ENCODE assay signal across 8 mouse cellular contexts in the genomic region with DNA sequence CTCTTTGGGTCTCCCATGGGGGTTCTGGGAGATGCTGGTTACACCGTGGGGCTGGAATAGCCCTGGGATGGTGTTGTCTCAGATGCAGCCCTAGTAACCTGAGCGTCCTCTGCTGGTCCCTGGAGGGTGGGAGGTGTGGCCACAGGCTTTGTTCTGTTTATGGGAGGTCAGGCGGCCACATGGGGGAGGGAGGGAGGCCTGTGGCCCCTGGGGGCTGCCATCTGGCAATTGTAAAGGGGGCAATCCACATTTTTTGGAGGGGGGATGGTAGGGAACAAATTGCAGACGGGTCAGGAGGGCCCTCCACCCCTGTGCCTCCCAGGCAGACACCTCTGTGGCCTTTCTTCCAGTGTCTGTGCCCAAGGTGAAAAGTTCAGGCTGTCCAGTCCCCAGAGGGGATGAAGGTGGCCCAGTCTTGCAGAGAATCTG. TPM values are rescaled to one million over a fixed set of nuclear protein-coding genes. Genes with fewer than 3 reads are reported as not detected.
DNase-seq lines count a peak whose midpoint lies in the region; ATAC-seq lines count a peak whose summit lies in the region.

No protein-coding gene starts in this region.

- no peak overlapping the region for H3K4me3 ChIP-seq in kidney, embryonic 14.5 days (ENCODE audit: low read length)
- H3K4me3 ChIP-seq in embryonic facial prominence, embryonic 13.5 days: no peak overlapping the region; the same call in 1 of the 2 replicates
- H3K4me3 ChIP-seq in kidney, embryonic 16.5 days (ENCODE audit: low read length): no peak overlapping the region
- H3K4me3 ChIP-seq in neural tube, embryonic 11.5 days (ENCODE audit: low read depth, low read length): no peak overlapping the region

- peaks cover 72% of the 10 kb centered on the region for H3K4me1 ChIP-seq in kidney, embryonic 14.5 days (ENCODE audit: control insufficient read depth, insufficient read depth, low read length)
- peaks cover 83% of the 10 kb centered on the region for H3K4me1 ChIP-seq in embryonic facial prominence, embryonic 13.5 days
- peaks cover 82% of the 10 kb centered on the region for H3K4me1 ChIP-seq in kidney, embryonic 16.5 days (ENCODE audit: insufficient read depth, low read length)
- peaks cover 55% of the 10 kb centered on the region for H3K4me1 ChIP-seq in neural tube, embryonic 11.5 days (ENCODE audit: control insufficient read depth, insufficient read depth, low read length)

- no peaks in the 10 kb centered on the region for H3K36me3 ChIP-seq in kidney, embryonic 14.5 days (ENCODE audit: control insufficient read depth, insufficient read depth, low read length)
- 0 out of 2 replicates have a peak, but pooled peaks cover 6% of the 10 kb centered on the region for H3K36me3 ChIP-seq in embryonic facial prominence, embryonic 13.5 days
- no peaks in the 10 kb centered on the region for H3K36me3 ChIP-seq in kidney, embryonic 16.5 days (ENCODE audit: insufficient read depth, low read length)
- no peaks in the 10 kb centered on the region for H3K36me3 ChIP-seq in neural tube, embryonic 11.5 days (ENCODE audit: control insufficient read depth, insufficient read depth, low read length)

- peak overlapping the region; percentile 8; the same call in 1 of the 2 replicates for H3K9ac ChIP-seq in kidney, embryonic 14.5 days (ENCODE audit: low read depth, low read length)
- peak overlapping the region; percentile 49; the same call in 1 of the 2 replicates for H3K9ac ChIP-seq in embryonic facial prominence, embryonic 13.5 days
- no peak overlapping the region for H3K9ac ChIP-seq in kidney, embryonic 16.5 days (replicated peaks; ENCODE audit: low read length)
- peak overlapping the region; percentile 26; the same call in 1 of the 2 replicates for H3K9ac ChIP-seq in neural tube, embryonic 11.5 days (ENCODE audit: low read length)

- 1% methylated on average over 4 of the region's 4 CpGs for WGBS in kidney, embryonic 14.5 days
- 8% methylated on average over 4 of the region's 4 CpGs for WGBS in embryonic facial prominence, embryonic 13.5 days
- WGBS in kidney, embryonic 16.5 days: 3% methylated on average over 4 of the region's 4 CpGs
- under 1% methylated on average over 4 of the region's 4 CpGs for WGBS in neural tube, embryonic 11.5 days

- no peaks in the 10 kb centered on the region for H3K9me3 ChIP-seq in kidney, embryonic 14.5 days (ENCODE audit: control insufficient read depth, low read length)
- no peaks in the 10 kb centered on the region for H3K9me3 ChIP-seq in embryonic facial prominence, embryonic 13.5 days
- no peaks in the 10 kb centered on the region for H3K9me3 ChIP-seq in kidney, embryonic 16.5 days (ENCODE audit: low read length)
- H3K9me3 ChIP-seq in neural tube, embryonic 11.5 days (ENCODE audit: control insufficient read depth, low read length): no peaks in the 10 kb centered on the region

- peak; percentile 76 for ATAC-seq in kidney, embryonic 14.5 days (ENCODE audit: low FRiP score, low TSS enrichment)
- no peak for ATAC-seq in embryonic facial prominence, embryonic 13.5 days (ENCODE audit: insufficient number of reproducible peaks, insufficient read depth, low FRiP score, low TSS enrichment, low read depth)
- ATAC-seq in kidney, embryonic 16.5 days (ENCODE audit: low FRiP score, low TSS enrichment): peak; percentile 68
- peak; percentile 65; the same call in 1 of the 2 replicates for ATAC-seq in neural tube, embryonic 11.5 days (ENCODE audit: insufficient read depth, low FRiP score, low TSS enrichment)

- H3K27ac ChIP-seq in kidney, embryonic 14.5 days (ENCODE audit: low read depth, low read length): peak overlapping the region; percentile 56
- peak overlapping the region; percentile 33 for H3K27ac ChIP-seq in embryonic facial prominence, embryonic 13.5 days
- peak overlapping the region; percentile 69 for H3K27ac ChIP-seq in kidney, embryonic 16.5 days (ENCODE audit: low read length)
- H3K27ac ChIP-seq in neural tube, embryonic 11.5 days (ENCODE audit: low read depth, low read length): peak overlapping the region; percentile 54

- no peak for DNase-seq in kidney, adult 18-20 months
- DNase-seq in neural tube, embryonic 11.5 days (ENCODE audit: low spot score): peak; percentile 62
- no peak for DNase-seq in spleen, postnatal 14 days (ENCODE audit: low spot score in 2 of 2)
- no peak for DNase-seq in spleen, postnatal 4 days (ENCODE audit: low spot score in 2 of 2)
- no peak for DNase-seq in urinary bladder, postnatal 14 days (ENCODE audit: low spot score)

- no peak overlapping the region for H3K4me2 ChIP-seq in kidney, embryonic 14.5 days (replicated peaks; ENCODE audit: low read depth, low read length)
- 0 out of 2 replicates have a peak overlapping the region, but pooled peaks have one; percentile 3 for H3K4me2 ChIP-seq in embryonic facial prominence, embryonic 13.5 days
- H3K4me2 ChIP-seq in kidney, embryonic 16.5 days (replicated peaks; ENCODE audit: low read depth, low read length): no peak overlapping the region
- H3K4me2 ChIP-seq in neural tube, embryonic 11.5 days (ENCODE audit: low read depth): peak overlapping the region; percentile 28

- H3K27me3 ChIP-seq in kidney, embryonic 14.5 days (ENCODE audit: control insufficient read depth, insufficient read depth, low read length): no peaks in the 10 kb centered on the region
- no peaks in the 10 kb centered on the region for H3K27me3 ChIP-seq in embryonic facial prominence, embryonic 13.5 days
- no peaks in the 10 kb centered on the region for H3K27me3 ChIP-seq in kidney, embryonic 16.5 days (ENCODE audit: insufficient read depth, low read length)
- H3K27me3 ChIP-seq in neural tube, embryonic 11.5 days (ENCODE audit: control insufficient read depth, insufficient read depth, low read length): no peaks in the 10 kb centered on the region

RNA-seq across cellular contexts. Expression of a gene that starts 32.7 kb away (rescaled TPM):
- 24.0 and 24.5 TPM in 2 replicates for polyA plus RNA-seq in kidney, embryonic 14.5 days (2014; fragmentation: Nextera tagmentation; extraction: Ambion mirVana)
- polyA plus RNA-seq in embryonic facial prominence, embryonic 13.5 days (2015; fragmentation: Nextera tagmentation; extraction: Ambion mirVana): 21.5 and 24.9 TPM in 2 replicates
- 14.5 and 15.9 TPM in 2 replicates for polyA plus RNA-seq in kidney, embryonic 16.5 days (2015; fragmentation: Nextera tagmentation; extraction: Ambion mirVana)
- polyA plus RNA-seq in neural tube, embryonic 11.5 days (2014; fragmentation: Nextera tagmentation; extraction: Ambion mirVana): 15.1 and 16.6 TPM in 2 replicates

RNA-seq across cellular contexts. Expression of a gene that starts 59.9 kb away (rescaled TPM):
- 63.4 and 73.8 TPM in 2 replicates for polyA plus RNA-seq in kidney, embryonic 14.5 days (2014; fragmentation: Nextera tagmentation; extraction: Ambion mirVana)
- polyA plus RNA-seq in embryonic facial prominence, embryonic 13.5 days (2015; fragmentation: Nextera tagmentation; extraction: Ambion mirVana): 77.4 and 80.0 TPM in 2 replicates
- 77.4 and 77.8 TPM in 2 replicates for polyA plus RNA-seq in kidney, embryonic 16.5 days (2015; fragmentation: Nextera tagmentation; extraction: Ambion mirVana)
- polyA plus RNA-seq in neural tube, embryonic 11.5 days (2014; fragmentation: Nextera tagmentation; extraction: Ambion mirVana): 96.6 and 98.1 TPM in 2 replicates

Comparison
In these comparisons a context has a peak if more than half of its experiments do, and no peak if none do; other contexts are left out.
1. H3K4me2 ChIP-seq: peak in embryonic facial prominence, embryonic 13.5 days (single experiment) and neural tube, embryonic 11.5 days (single experiment); none in kidney, embryonic 14.5 days (single experiment) and kidney, embryonic 16.5 days (single experiment).
2. Peak in every context shown above with its lines, with median percentiles within 50 percentile points of each other: H3K27ac ChIP-seq.